Mouse (Mus musculus): ENCODE measurements at regions not wholly inside any gene's neighbourhood (a gene's known extent, or its start where the extent isn't known, plus 50 kb on each side); places are given as distances from the start of the nearest gene placed in this dataset.

DNA sequence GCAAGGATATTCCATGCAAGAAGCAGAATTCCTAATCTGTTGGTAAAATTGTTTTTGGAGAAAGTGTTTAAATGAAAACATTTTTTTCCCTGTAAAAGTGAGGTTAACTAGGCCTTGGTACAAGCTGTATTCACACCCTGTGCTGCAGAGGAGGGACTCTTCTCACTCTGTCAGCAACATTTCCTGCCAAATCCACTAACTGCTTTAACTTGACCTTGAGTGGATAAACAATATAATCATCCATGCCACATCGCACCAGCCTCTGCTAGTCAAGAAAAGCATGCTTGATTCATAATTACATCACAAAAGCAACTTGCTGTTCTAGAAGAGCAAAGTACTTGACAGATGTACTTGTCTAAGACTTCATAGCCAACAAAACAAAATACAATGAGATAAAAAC is 102.7 kb upstream of the Pof1b start:
- 52% methylated on average over 1 of the region's 1 CpGs for WGBS
- no peaks in the 10 kb centered on the region for H3K36me3 ChIP-seq (ENCODE audit: control insufficient read depth, insufficient read depth, low read length)
- no peak overlapping the region for H3K27ac ChIP-seq (ENCODE audit: low read length)
- no peaks in the 10 kb centered on the region for H3K27me3 ChIP-seq (replicated peaks; ENCODE audit: control insufficient read depth, insufficient read depth, low read length)
- H3K9me3 ChIP-seq (ENCODE audit: control insufficient read depth, low read length) = no peaks in the 10 kb centered on the region
- no peak for ATAC-seq
- no peak overlapping the region for H3K4me3 ChIP-seq (ENCODE audit: low read length)
- H3K4me2 ChIP-seq (ENCODE audit: low read depth, low read length) = no peak overlapping the region
- H3K9ac ChIP-seq (ENCODE audit: low read depth, low read length) = no peak overlapping the region
- H3K4me1 ChIP-seq (ENCODE audit: control insufficient read depth, insufficient read depth, low read length) = no peaks in the 10 kb centered on the region

DNA sequence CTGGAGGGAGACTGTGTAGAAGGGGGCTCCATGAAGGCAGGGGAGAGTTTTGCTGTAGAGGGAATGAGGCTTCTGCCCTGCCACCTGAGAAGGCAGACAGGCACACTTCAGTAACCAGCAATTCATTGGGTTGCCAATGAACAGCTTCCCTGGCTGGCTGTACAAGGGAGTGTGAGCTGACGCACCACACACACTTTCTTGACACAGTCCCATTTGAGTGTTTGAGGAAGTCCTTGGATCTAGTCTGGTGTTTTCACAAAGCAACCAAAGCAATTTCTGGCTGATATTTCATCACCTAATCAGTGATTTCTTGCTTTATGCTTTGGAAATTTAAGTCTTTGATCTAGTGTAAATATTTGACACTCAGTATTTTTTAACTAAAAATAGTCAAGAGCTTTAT is 80.0 kb upstream of the Pof1b start:
- Histone ChIP-seq H3K27ac (ENCODE audit: low read length) (no peak overlapping the region), H3K36me3 (ENCODE audit: control insufficient read depth, insufficient read depth, low read length) (no peaks in the 10 kb centered on the region), H3K9me3 (ENCODE audit: control insufficient read depth, low read length) (no peaks in the 10 kb centered on the region), H3K4me2 (ENCODE audit: low read depth, low read length) (no peak overlapping the region), H3K9ac (ENCODE audit: low read depth, low read length) (no peak overlapping the region), H3K4me3 (ENCODE audit: low read length) (no peak overlapping the region), H3K27me3 (replicated peaks; ENCODE audit: control insufficient read depth, insufficient read depth, low read length) (no peaks in the 10 kb centered on the region), H3K4me1 (ENCODE audit: control insufficient read depth, insufficient read depth, low read length) (no peaks in the 10 kb centered on the region)
- WGBS = 76% methylated on average over 1 of the region's 1 CpGs
- no peak for ATAC-seq

DNA sequence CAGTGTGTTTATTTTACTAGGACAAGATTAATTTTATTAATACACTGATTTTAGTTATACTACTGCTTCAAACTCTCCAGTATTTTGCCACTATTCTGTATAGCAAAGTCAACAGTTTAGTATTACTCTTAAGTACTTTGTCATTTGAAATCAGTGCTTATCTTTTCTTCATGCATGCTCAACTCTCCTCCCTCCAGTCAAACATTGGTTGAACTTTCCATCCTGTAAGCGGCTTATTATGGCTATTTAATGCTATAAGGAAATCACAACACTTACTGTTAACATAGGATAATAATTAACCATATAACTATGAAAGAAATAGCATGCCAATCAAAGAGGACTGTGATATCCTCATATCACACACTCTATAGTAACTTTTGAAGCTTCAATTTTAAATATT is 57.5 kb upstream of the Pof1b start:
- 55% methylated on average over 1 of the region's 1 CpGs for WGBS
- Histone ChIP-seq H3K4me3 (ENCODE audit: low read length) (no peak overlapping the region), H3K36me3 (ENCODE audit: control insufficient read depth, insufficient read depth, low read length) (no peaks in the 10 kb centered on the region), H3K9me3 (ENCODE audit: control insufficient read depth, low read length) (no peaks in the 10 kb centered on the region), H3K27ac (ENCODE audit: low read length) (no peak overlapping the region), H3K4me2 (ENCODE audit: low read depth, low read length) (no peak overlapping the region), H3K9ac (ENCODE audit: low read depth, low read length) (no peak overlapping the region), H3K4me1 (ENCODE audit: control insufficient read depth, insufficient read depth, low read length) (no peaks in the 10 kb centered on the region), H3K27me3 (replicated peaks; ENCODE audit: control insufficient read depth, insufficient read depth, low read length) (no peaks in the 10 kb centered on the region)
- peak; percentile 65; the same call in 1 of the 2 replicates for ATAC-seq
